10 mouse cellular contexts compared by ENCODE assay signal in genomic region chr7:46116118-46116581, GRCm38 (mm10). TPM values are rescaled to one million over a fixed set of nuclear protein-coding genes. Genes with fewer than 3 reads are reported as not detected.
DNase-seq lines count a peak whose midpoint lies in the region; TF ChIP-seq lines count a peak whose summit lies in the region.
"Had no signal": no experiment of that assay in that cellular context is flagged by ENCODE, and none has a peak within 500 bp of the region (broad histone marks: within the 10 kb centered on the region; RNA-seq: fewer than 3 reads in every experiment).

No protein-coding gene starts in this region.

- no peak for TF ChIP-seq CTCF in brain, embryonic 14.5 days (IDR thresholded peaks at IDR 0.05; ENCODE audit: borderline replicate concordance, extremely low read depth, insufficient read depth, insufficient read length)

- no peak for TF ChIP-seq POLR2A in brain, embryonic 14.5 days (IDR thresholded peaks at IDR 0.05; ENCODE audit: borderline replicate concordance, extremely low read depth, insufficient read depth, insufficient read length, poor library complexity, severe bottlenecking)

- intact Hi-C loops in heart, postnatal 36 days (cut with DNase I) = loop anchor here (5.0 kb wide), 1 partner anchor 46 kb away; no protein-coding TSS in a partner anchor

- peak; percentile 88 for DNase-seq in gastrocnemius, adult 18-20 months (ENCODE audit: low spot score)
- DNase-seq in gastrocnemius, postnatal 4 days (ENCODE audit: low spot score in 2 of 2) = no peak
- peak; percentile 43 for DNase-seq in brain, embryonic 14.5 days (ENCODE audit: low read depth)
- DNase-seq in heart, adult 18-20 months = peak; percentile 75 to 82
- DNase-seq in heart, postnatal 36 days = peak; percentile 59 to 67
- no peak for DNase-seq in thymus, postnatal 10 days (ENCODE audit: low spot score in 2 of 2)
- no peak for DNase-seq in adrenal gland, adult (ENCODE audit: inconsistent age in 2 of 2, low spot score in 1 of 2)
- no peak for DNase-seq in testis, postnatal 10 days (ENCODE audit: low spot score)
- DNase-seq: right cerebral cortex, adult 18-20 months had no signal

RNA-seq across cellular contexts. Expression of gene Kcnj11, which starts 15.6 kb away (rescaled TPM):
- 100 to 1,000 TPM; 121 to 133 TPM for total RNA-seq in gastrocnemius, adult 18-20 months (2021)
- total RNA-seq in gastrocnemius, postnatal 4 days (2021) = 10 to 100 TPM; 41.4 to 45.1 TPM
- polyA plus RNA-seq in brain, embryonic 14.5 days (2012; rRNA removed) = 15.0 and 22.7 TPM in 2 replicates
- total RNA-seq in heart, adult 18-20 months (2021) = 100 to 1,000 TPM; 114 to 120 TPM
- 10 to 100 TPM; 98.3 to 99.6 TPM for total RNA-seq in heart, postnatal 36 days (2021)
- polyA plus RNA-seq: CD4-positive, CD25-positive, alpha-beta regulatory T cell, adult 4 months had no signal

Comparison
In these comparisons a context has a peak if more than half of its experiments do, and no peak if none do; other contexts are left out.
1. DNase-seq: peak in gastrocnemius, adult 18-20 months (single experiment), brain, embryonic 14.5 days (single experiment), heart, adult 18-20 months (2 of 2) and heart, postnatal 36 days (2 of 2); none in gastrocnemius, postnatal 4 days (0 of 2), thymus, postnatal 10 days (0 of 2), adrenal gland, adult (0 of 2) and testis, postnatal 10 days (single experiment).